Mouse (Mus musculus) cerebellum, postnatal 4 days (tissue): ENCODE measurements at regions not wholly inside any gene's neighbourhood (a gene's known extent, or its start where the extent isn't known, plus 50 kb on each side); places are given as distances from the start of the nearest gene placed in this dataset.

Experiments used
- DNase-seq, 2 experiments: peaks; one replicate each; pipeline ENCODE4 v3.0.0; 2022; ENCODE audit warnings: low spot score in 2 of 2, mixed read lengths in 1 of 2

DNA sequence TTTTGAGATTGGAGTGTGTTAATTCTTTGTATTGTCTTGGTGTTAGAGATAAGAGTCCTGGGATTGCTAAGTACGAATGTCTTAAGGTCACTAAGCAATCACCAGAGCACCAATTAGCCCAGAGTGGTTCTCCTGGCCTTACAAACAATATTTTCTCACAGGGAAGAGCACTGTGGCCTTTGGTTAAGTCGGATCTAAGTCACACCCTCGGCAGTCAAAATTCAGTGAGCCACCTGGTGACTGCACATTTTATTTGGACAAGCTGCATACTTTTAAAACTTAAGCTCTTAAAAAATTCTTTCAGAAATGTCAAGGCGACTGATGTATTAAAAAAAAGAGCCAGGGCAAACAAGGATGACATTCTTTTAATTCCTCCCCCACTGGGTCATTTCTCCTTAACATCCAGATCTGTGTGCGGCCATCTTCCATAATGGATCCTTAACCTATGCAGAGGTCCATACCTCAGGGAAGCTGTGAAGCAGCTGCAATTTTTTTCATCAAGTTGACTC is 60.9 kb upstream of the Foxa2 start:
- DNase-seq: no peak

DNA sequence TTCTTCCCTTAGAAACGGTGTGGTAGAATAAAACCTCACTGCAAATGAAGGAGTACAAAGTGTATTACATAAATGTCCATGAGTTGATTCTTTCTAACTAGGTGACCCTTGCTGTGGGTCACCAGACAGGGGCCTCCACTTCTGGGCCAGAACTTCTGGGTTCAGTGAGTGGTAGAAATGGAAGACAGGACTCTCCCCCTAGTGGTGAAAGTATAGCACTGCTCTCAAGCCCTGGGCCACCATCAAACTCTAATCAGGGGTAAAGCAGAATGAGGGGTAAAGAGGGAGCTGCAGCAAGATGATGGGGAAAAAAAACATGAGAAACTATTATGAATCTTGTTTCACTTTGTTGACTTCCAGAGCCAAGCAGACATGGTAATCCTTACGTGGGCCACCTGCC is 63.4 kb upstream of the Foxa2 start:
- DNase-seq: no peak

DNA sequence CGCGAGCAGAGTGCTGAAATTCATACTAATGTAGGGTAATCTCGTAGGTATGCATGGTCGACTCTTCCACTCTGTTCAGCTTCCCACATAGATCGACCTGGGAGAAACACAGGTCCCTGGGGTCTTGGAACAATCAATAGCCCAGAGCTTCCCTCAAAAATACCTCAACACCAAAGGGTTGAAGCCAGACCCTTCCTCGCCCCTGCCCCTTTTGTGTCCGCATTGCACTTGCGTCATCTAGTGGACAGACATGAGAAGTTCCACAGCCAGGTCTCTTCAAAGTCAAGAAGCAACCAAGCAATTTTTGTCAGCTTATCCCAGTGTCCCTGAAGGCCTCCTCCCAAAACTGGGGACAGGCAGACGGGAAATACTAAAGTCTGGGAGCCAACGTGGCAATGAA is 65.1 kb upstream of the Foxa2 start:
- DNase-seq: peak in 1 of 2 experiments; percentile 46

DNA sequence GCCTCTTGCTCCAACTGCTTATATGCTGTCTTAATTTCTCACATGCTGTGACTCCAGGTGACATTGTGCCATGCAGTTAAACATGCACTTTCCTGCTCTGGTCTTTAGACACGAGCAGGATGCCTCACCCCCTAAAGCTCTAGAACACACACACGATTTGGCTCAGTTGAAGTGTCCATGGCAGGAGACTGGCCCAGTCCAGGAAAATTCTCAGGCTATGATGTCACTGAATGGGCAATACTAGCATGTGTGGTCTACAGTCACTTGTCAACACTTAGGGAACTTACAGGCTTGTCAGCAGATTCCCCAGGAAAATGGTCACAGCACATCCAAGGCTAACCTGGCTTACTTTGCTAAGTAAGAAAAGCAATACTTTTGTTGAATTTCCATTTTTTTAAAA is 66.4 kb upstream of the Foxa2 start:
- no peak for DNase-seq

DNA sequence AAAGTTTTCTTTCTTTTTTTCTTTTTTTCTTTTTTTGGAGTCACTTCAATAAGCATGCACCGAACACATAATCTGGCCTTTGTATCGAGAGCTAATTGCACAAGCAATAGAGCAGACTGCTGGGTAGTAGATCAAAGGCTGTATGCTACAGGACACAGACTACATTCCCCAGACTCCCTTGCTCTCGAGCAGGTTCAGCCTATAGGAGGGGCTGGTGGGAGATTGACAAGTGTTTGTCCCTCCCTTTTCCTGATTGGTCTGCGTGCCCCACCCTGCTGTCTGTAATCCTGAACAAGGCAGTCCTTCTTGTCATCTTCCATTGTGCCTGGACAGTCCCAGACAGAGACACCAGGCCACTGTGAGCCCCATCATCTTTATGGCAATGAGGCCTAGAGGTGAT is 67.8 kb upstream of the Foxa2 start:
- no peak for DNase-seq

DNA sequence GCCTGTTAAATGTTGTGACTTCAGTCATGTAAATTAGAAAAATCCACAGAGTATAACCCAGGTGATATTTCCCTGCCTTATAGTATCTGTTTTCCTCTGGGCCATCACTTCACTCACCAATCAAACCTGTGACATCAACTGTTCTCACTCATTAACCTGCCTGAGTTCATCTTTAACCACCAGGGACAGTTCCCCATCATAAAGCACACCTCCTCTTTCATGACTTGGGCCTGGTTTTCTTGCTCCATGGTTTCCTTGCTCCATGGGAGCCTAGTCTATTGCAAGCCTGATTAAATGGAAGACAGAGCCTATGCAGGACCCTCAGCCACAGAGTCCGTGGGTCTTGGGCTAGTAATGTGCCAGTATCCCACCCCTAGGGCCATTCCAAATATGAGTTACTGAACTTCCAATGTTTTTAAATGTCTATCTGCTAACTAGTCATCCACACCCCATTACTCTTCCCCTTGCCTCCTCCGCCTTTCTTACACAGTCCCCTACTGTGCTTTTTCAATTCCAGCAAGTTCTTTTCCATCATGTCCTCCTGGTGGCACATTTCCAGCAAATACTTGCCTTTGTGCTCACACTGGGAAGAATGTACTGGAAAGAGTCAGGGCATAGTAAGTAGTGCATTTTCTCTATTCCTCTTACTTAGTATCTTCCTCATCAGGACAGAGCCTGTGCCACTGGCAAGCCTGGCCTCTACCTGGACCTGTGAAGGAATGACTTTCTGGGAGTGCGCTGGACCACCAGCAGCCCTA is 69.4 kb upstream of the Foxa2 start:
- DNase-seq: no peak

DNA sequence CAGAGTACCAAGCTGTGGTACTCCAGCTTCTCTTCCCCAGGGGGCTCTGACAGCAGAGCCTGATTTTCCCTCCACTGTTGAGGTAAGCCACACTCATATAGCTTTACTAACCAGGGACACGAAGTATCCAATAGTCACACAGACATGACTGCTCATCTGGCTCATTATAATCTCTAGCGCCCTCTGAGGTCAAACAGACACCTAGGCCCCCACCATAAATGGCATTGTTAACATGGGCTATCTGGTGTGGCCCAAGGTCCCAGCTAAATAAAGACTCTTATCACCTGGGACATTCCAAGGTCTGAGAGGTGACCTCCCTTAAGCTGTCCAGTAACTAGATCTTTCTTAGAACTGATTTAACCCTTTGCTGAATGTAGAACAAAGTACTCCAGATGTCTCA is 70.7 kb upstream of the Foxa2 start:
- DNase-seq: no peak

DNA sequence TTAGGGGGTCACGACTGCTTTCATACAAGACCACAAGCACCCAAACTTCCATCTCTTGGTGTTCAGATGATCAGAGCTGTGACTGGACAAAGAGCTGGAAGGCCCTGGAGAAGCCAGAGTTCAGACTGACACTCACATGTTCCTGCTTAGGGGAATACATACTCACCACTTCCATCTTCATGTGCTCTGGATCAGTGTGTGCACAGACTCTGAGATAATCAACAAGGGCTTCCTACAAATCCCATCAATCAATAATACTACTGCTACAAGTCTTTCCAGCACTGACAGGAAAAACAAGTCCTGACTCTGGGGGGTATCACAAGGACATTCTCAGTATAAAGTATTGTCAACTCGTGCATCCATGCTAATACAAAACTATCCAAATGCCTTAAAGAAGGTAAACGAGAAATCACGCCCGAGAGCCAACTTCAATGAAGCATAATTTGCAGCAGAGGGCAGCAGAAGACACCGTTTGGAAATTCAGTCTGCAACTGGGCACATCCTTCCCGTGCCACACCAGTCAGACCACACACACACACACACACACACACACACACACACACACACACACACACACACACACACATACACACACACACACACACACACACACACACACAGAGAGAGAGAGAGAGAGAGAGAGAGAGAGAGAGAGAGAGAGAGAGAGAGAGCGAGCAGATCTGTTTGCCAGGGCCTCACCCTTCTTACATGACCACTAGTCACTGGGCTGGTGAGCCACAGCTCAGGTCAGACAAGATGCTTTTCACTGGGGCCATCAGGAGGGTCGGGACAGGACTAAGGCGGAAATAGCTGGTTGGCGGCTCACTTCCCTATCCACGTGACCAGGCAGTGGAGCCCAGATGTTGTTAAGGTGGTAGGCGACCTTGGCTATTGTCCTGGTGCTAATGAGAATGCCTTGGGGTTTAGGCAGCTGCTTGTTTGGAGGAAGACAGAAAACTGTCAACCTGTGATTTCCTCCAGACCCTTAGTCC is 75.4 kb upstream of the Foxa2 start:
- peak in 1 of 2 experiments; percentile 39 for DNase-seq

DNA sequence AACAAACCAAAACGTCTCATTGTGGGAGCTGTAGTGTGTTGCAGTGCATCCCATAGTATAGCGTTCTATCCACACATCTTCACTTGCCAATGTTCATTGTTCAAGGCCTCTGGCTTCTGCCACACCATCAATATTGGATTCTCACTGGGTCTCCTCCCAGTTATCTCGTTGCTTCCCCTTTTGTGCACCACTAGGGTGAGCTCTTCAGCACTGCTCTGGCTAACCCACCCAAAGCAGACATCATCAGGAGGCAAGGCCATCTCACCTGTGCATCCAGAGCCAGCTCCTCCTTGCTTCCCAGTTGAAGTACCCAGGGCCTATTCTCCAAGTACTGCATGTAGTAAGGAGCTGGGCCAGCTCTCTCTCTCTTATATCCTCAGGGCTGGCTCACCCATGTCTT is 77.0 kb upstream of the Foxa2 start:
- DNase-seq: no peak

DNA sequence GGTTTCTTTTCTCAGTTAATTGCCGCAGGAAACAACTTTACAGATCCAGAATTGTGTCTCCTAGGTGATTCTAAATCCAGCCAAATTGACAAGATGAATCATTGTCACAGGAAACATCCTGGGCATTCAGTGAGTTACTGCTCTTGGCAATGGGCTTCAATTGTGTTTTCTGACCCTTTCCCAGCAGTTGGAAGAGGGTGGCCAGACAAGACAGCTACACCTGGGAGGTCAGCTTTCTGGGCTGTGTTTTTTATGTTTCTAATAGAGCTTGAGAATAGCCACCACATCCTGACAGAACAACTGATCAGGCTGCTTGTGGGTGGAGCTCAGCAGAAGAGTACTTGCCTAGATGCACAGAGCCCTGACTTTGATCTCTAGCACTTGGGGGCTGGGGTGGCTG is 87.0 kb upstream of the Foxa2 start:
- no peak for DNase-seq

DNA sequence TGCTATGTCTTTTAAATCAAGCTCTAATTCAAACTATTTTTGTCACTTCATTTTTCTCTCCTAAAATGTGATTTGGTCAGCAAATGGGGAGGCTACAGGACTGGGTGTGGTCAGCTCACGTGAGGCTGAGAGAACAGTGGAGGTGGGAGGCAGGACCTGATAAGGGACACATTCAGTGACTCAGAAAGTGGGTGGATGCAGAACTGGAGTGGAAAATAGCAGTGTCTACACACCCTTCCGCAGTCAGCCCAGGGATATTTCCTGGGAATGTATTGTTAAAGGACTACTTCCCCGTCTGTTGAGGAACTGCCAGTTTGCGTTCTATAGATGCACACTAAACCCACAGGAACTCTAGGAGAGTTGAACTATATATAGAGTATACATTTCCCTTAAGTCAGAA is 95.2 kb upstream of the Foxa2 start:
- no peak for DNase-seq

DNA sequence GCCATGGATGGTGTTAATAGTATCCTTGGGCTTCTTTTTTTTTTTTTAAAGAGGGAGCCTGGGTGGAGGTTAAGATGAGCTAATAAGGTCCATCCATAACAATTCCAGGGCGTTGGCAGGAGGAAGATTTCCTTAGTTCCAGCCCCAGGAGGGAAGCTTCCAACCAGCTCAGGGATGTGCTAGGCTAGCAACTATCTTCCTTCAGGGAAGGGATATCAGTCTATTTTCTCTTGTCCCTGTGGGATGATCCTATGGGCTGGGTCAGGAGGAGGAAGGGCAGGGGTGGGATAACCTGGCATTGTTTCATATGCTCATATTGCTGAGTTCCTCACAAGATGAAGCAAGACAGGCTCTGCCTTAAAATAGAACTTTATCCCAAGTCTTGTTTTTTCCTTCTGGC is 98.0 kb upstream of the Foxa2 start:
- DNase-seq: no peak

DNA sequence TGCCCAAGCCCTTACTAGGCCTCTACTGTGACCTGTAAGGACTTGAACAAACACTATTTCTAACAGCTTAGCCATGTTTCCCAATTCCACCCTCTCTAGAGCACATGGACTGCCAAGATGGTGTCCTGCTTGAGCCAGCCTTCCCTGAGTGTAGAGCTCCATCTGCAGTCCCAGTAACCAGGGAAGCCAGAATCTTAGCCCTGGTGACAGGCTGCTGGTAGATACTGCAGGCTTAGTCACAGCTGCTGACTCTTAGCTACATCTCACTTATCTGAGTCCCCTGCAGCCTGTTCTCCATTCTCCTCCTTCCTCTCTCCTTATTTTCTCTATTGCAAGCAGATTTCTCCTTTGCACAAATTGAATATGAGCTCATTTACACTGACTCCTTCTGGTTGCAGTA is 101.5 kb upstream of the Foxa2 start:
- no peak for DNase-seq

DNA sequence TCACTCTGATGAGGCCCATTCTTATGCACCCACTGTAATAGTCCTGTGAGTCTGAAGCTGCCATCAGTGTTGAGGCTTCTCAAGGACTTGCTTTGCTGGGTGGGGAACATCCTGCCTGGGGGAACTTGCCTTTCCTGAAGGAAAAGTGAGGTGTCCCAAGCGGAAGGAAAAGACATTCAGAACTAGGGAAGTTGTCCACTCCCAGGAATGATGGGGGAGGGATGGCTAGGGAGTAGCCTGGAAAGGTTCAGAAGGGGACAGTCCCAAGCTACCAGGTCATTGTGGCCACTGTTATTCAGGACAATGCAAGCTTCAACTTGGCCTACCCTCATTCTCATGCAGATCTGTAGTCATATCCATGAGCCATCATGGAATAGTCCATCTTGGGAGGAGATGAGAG is 102.7 kb upstream of the Foxa2 start:
- no peak for DNase-seq

DNA sequence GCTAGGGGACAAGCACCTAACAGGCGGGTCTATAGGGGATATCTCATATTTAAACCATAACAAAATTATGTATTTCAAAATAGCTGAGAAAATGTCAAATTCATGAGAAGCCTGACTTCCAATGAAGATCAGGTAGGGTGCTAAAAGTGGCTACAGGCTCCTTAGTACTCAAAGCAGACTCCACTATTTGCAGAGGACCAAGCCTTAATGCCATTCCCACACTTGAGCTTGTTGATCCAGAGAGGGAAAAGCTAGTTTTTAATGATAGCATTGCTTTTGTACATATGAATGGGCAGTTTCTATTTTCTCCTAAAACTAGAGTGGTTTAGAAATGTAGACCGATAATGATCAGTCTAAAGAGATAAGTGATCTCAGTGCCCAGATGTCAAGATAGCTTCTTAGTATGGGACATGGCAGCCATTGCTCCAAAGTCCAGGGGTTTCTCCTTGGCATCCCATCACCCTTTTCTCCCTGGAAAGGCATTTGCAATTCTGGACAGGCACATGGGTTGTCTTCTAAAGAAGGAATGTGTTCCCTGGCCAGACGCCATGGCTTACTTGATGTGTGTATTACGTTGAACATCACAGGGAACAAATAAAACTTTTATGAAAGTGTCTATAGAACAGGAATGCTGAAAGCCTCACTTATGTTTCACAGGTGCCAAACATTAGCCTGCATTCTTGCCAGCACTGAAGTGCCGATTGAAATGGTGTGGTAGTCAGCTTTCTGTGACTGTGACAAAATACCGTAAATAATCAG is 106.9 kb upstream of the Foxa2 start:
- no peak for DNase-seq

DNA sequence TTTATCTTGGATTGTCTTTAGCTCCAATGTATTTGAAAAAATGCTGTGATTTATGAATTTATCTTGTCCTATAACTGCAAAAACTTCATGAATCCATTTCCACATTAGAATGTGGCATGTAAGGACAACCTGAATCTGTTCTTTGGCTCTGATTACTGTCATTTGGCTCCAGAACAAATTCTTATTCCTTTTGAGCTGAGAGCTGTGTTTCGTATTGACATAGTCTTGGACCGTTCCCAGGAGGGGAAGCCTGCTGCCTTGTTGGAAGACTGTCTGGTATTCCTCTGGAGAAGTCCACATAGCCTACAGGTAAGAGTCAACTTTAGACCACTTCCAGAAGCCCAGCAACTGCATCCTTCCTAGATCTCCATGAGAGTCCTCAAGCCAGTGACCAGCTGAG is 109.4 kb upstream of the Foxa2 start:
- no peak for DNase-seq

DNA sequence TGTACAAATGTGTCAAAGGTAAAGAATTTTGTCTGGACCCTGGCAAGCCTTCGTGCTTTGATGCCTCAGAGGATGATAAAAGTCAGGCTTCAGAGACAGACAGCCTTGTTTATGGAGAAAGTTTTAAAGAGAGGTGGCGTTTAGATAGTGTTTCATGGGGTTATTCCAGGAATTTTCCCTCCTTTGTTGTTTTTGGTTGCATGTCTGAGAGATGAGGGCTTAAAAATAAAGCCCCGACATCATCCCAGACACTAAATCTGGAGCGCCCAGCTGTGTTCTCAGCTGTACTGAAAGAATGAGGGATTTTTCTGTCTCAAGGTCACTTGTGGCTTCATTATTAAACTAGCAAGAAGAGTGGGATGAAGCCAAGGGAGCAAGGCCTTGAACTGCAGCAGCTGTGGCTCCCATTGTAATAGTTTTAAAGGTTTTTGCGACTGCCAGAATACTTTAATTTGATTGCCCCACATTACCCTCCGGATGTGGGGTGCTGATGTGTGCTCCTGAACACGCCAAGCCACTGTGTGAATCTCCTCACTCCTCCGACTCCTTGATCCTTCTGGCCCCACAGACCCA is 112.3 kb upstream of the Foxa2 start:
- DNase-seq: no peak

DNA sequence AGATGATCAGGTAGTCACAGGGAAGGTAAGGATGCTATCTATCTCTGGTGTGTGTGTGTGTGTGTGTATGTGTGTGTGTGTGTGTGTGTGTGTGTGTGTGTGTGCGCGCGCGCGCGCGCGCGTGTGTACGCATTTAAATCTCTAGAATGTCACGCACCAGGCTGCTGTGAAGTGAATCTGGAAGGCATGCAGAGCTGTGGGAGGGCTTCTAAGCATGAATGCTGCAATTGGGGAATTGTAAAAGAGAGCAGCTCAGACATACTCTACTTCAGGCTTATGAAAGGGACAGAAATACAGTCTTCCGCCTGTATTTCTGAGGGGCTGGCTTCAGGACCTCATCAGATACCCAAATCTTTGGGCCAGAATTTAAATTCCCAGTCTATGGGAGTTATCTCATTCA is 114.2 kb upstream of the Foxa2 start:
- no peak for DNase-seq

DNA sequence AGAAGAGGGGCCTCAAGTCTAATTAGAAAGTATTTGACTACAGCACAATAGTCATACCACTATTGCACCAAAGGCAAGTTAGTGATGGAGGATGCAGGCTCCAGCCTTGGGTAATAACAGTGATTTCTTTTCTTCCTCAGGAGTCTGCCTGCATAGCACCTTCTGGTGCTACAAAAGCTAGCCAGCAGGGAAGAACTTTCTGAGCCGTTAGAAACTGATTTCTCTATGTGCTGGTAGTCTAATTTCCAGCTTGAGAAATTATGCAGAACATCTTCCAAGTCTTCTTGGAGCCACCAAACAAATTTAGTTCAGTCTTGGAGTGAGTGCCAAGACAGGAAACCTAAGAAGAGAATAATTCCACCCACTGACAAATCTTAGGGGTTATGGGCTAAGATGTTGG is 115.2 kb upstream of the Foxa2 start:
- DNase-seq: no peak

DNA sequence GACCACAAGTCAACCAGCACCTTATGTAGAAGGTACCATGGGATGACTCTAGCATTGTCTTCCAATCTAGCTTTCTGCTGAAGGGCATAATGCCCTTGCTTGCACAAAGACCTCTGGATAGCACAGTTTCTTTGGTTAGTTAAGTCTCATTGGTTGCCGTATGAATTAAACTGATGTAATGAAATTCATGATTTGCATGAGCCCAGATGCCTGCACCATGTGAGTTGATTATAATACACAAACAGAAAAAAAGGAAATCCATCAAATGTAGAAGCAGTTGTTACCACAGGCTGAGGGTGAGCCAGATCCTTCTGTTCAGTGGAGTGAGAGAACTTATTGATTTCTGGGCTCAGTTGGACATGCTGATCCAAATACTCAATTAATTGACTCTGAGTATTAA is 115.8 kb upstream of the Foxa2 start:
- DNase-seq: no peak

DNA sequence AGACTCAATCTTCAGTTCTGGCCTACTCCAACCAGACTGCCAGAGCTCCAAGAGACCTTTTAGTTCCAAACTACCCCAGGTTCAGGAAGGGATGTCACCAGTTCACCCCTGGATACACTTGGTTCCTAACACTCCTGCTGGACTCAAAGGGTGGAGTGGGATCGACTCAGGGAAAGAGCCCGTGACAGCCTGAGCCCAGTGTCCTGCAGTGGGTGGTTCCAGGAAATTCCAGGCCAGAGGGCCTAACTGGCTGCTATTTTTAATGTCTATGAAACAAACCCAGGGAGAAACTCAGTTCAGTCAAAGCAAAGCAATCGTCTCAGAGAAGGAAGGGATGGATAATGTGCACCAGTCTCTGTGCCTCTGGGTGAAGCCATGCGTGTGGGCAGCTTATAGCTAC is 124.3 kb upstream of the Foxa2 start:
- no peak for DNase-seq

DNA sequence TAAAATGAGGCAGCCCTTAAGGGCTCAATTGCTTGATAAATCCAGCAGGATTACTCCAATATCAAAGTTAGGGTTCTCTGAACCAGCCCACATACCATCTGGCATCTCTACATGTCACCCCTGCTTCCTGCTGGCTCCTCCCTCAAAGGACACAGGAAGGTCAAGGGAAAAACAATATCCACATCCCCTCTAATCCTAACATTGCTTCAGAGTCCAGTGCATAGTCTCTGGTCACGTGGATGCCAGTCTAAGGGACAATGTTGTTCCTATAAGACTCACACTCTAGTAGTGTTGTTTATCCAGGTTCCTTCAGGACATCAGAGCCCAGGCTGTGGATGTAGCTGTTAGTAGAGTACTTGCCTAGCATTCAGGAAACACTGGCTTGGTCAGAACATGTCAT is 124.9 kb upstream of the Foxa2 start:
- DNase-seq: no peak
